Mouse (Mus musculus) gastrocnemius, postnatal 4 days (tissue): Measurements from ENCODE around the gene Taf8. TPM values are rescaled to one million over a fixed set of nuclear protein-coding genes. Genes with fewer than 3 reads are reported as not detected.

Experiments used
- DNase-seq, 2 experiments: peaks; one replicate each; pipeline ENCODE4 v3.0.0; 2021 to 2022; ENCODE audit warnings: low spot score in 2 of 2, mixed read lengths in 2 of 2
- total RNA-seq, 2 experiments: library from RNA; stranded (reverse); gene quantifications; 2 replicates each; pipeline ENCODE4 v1.2.3; 2021

Gene Taf8
- total RNA-seq, 2 experiments from 2014 or later, result 11.9 to 12.5 TPM

- DNase-seq, result no peak
These were observed 65.1 kb downstream of the Taf8 start, which contains the start of gene 1700001C19Rik for GRCm38 (mm10) chr17:47436907-47437547. TSS of gene 1700001C19Rik (minus strand) at chr17:47437376.

DNA sequence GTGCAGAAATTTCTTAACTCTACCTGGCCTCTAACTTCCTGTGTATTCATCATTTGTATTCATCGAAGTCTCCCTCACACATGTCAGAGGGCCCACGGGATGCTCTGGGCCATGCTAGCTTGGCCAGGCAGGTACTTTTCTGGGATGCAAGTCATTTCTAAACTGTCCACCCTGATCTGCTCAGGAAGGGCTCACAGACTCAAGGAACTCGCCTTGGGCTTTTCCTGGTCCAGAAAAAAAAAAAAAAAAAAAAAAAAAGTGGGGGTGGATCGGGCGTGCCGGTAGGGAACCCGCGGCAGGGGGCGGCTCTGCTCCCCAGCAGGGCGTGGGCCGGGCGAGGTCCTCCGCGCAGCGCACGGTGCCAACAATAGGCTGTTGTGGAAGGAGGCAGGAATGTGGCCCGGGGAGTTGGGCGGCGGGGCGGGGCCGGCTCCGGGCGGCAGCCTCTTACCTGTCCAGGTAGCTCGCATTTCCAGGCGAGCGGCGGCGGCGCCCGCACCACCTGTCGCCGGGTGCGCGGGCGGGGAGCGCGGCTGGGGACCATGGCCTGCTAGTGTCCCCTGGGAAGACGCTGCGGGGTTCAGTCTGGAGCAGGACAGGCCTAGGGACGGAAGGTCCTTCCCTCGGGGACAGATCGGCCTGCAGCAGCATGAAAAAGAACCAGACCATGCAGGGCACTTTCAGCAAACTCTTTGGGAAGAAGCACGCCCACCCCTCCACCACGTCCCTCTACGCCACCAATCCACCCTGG lies 65.8 kb downstream of the Taf8 start, which contains the start of gene AI661453:
Gene AI661453, plus strand, starts transcription at position 460 of the 751 bp plus-strand sequence.
- DNase-seq, result no peak

Other genes starting within 250 kb of the Taf8 start
- 10 to 100 TPM; 36.0 to 40.5 TPM for gene Mrps10, start 133.4 kb downstream of the Taf8 start, total RNA-seq
- under 1 TPM; 0.61 to 0.73 TPM for gene Guca1b, start 116.9 kb downstream of the Taf8 start, total RNA-seq
- 1 to 10 TPM in 1 of 2 experiments, under 1 TPM in 1; 0.96 to 1.5 TPM for gene Guca1a, start 101.7 kb downstream of the Taf8 start, total RNA-seq
- gene AI661453, start 65.7 kb downstream of the Taf8 start, total RNA-seq, result 1 to 10 TPM in 1 of 2 experiments, under 1 TPM in 1; 0.76 to 1.0 TPM
- not detected for gene 1700001C19Rik, start 64.9 kb downstream of the Taf8 start, total RNA-seq
- 100 to 1,000 TPM; 270 to 304 TPM for gene Ccnd3, start 2.8 kb upstream of the Taf8 start, total RNA-seq
- gene Bysl, start 109.2 kb upstream of the Taf8 start, total RNA-seq, result 10 to 100 TPM; 15.3 to 15.7 TPM
- 10 to 100 TPM; 21.7 to 26.1 TPM for gene Med20, start 109.3 kb upstream of the Taf8 start, total RNA-seq
- gene Gm20517, start 109.3 kb upstream of the Taf8 start, total RNA-seq, result 1 to 10 TPM; 2.6 to 4.0 TPM
- gene Usp49, start 128.4 kb upstream of the Taf8 start, total RNA-seq, result 1 to 10 TPM; 8.1 to 9.5 TPM
- gene Tomm6, start 186.1 kb upstream of the Taf8 start, total RNA-seq, result 100 to 1,000 TPM; 161 TPM
- gene Frs3, start 186.7 kb upstream of the Taf8 start, total RNA-seq, result 1 to 10 TPM; 7.0 to 7.4 TPM
- 1 to 10 TPM in 1 of 2 experiments, under 1 TPM in 1; 0.42 to 1.1 TPM for gene Gm21981, start 192.2 kb upstream of the Taf8 start, total RNA-seq
- 1 to 10 TPM; 1.6 to 3.9 TPM for gene Prickle4, start 192.4 kb upstream of the Taf8 start, total RNA-seq
- gene Pgc, start 224.6 kb upstream of the Taf8 start, total RNA-seq, result not detected
- 10 to 100 TPM; 62.2 to 72.7 TPM for gene Tfeb, start 234.7 kb upstream of the Taf8 start, total RNA-seq